Mouse (Mus musculus) liver, embryonic 13.5 days (tissue): ENCODE data around the gene Gzmb. TPM values are rescaled to one million over a fixed set of nuclear protein-coding genes. Genes with fewer than 3 reads are reported as not detected.
"Not testable (repeated sequence)": the region's sequence is repeated elsewhere in the genome, so short reads cannot be mapped to it uniquely, and the experiment has no call there.

ENCODE experiments used
- ATAC-seq: fragments of 200-750 bp; cut with Nextera tagmentation; 2 replicates; pipeline ENCODE4 v1.8.0; 2017; ENCODE audit warnings: low read depth, mild to moderate bottlenecking, moderate number of reproducible peaks, moderate library complexity
- DNase-seq: peaks from one replicate; pipeline ENCODE4 v3.0.0; 2022
- H3K27ac ChIP-seq: fragments of 300-500 bp; sonication (generic); 2 replicates; pipeline ENCODE4 v1.5.1; 2015; ENCODE audit warnings: moderate library complexity, mild to moderate bottlenecking, inconsistent platforms
- H3K27me3 ChIP-seq: fragments of 300-500 bp; sonication (generic); 2 replicates; pipeline ENCODE4 v1.6.1; 2015; ENCODE audit warnings: mild to moderate bottlenecking, inconsistent platforms
- H3K36me3 ChIP-seq: fragments of 300-500 bp; sonication (generic); 2 replicates; pipeline ENCODE4 v1.6.1; 2015; ENCODE audit warnings: mild to moderate bottlenecking, inconsistent platforms
- H3K4me1 ChIP-seq: fragments of 300-500 bp; sonication (generic); replicated peaks from 2 replicates; pipeline ENCODE4 v1.6.1; 2015; ENCODE audit warnings: inconsistent platforms
- H3K4me2 ChIP-seq: fragments of 300-500 bp; sonication (generic); 2 replicates; pipeline ENCODE4 v1.6.1; 2015; ENCODE audit warnings: inconsistent platforms, mild to moderate bottlenecking, moderate library complexity
- H3K4me3 ChIP-seq: fragments of 300-500 bp; sonication (generic); replicated peaks from 2 replicates; pipeline ENCODE4 v1.5.1; 2015; ENCODE audit warnings: mild to moderate bottlenecking, inconsistent platforms
- H3K9ac ChIP-seq: fragments of 300-500 bp; sonication (generic); 2 replicates; pipeline ENCODE4 v1.6.1; 2015; ENCODE audit warnings: mild to moderate bottlenecking, inconsistent platforms
- H3K9me3 ChIP-seq: fragments of 300-500 bp; sonication (generic); replicated peaks from 2 replicates; pipeline ENCODE4 v1.6.1; 2016; ENCODE audit warnings: inconsistent platforms
- whole genome bisulfite sequencing: fragments of 180-500 bp; shearing (Covaris S2); methylation state at CpG from one replicate; pipeline ENCODE4 v1.1.7; 2015; ENCODE audit not compliant: insufficient replicate concordance; 5-methylcytosine and 5-hydroxymethylcytosine counted together
- polyA plus RNA-seq: library from polyadenylated mRNA; unstranded; fragments of >200 nt; fragmentation: Nextera tagmentation; extraction: Ambion mirVana; gene quantifications from 2 replicates; pipeline ENCODE4 v1.2.1, GENCODE M21; 2015

The Gzmb gene
- polyA plus RNA-seq: 0.07 and 0.17 TPM in 2 replicates

DNA sequence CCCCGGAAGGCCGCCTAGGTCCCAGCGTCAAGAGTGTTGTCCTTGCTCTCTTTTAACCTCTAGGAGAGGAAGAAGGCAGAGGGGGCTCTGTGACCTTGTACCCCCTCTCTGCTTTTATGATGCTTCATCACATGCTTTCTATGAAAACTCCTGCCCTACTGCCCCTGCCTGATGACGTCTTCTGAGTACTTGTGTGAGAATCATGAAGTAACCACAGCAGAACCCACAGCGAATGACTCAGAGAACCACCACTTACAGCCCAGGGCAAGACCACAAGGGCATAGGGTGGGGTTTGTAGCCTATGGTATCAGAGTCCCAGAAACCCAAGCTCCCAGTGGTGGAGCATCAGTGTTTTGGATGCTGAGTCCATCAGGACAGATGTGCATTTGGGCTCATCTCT, at the start of gene Gzmb:
TSS of gene Gzmb (minus strand) at position 108 of the 400 bp plus-strand sequence.
- DNase-seq (no peak), ATAC-seq (no peak)
- no peaks in the 10 kb centered on the region for H3K27me3 ChIP-seq
- no peak within 1 kb of the TSS for H3K4me3 ChIP-seq
- H3K9ac ChIP-seq: no peak within 1 kb of the TSS
- no peak within 1 kb of the TSS for H3K27ac ChIP-seq
- H3K36me3 ChIP-seq: no peaks in the 10 kb centered on the region
- no peaks in the 10 kb centered on the region for H3K9me3 ChIP-seq
- no peaks in the 10 kb centered on the region for H3K4me1 ChIP-seq
- 71% methylated on average over 5 of the region's 5 CpGs for WGBS
- no peak within 1 kb of the TSS for H3K4me2 ChIP-seq

DNA sequence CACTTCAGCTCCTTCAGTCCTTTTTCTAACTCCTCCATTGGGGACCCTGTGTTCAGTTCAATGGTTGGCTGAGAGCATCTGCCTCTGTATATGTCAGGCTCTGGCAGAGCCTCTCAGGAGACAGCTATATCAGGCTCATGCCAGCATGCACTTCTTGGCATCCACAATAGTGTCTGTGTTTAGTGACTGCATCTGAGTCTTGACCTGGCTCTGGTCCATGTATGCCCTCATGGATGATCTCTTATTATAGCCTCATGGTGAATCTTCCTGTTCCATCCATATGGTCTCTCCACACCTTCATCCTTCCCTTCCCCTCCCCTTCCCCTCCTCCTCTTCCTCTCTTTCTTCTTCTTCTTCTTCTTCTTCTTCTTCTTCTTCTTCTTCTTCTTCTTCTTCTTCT, 49.7 kb upstream of the Gzmb start:
- not testable (repeated sequence) for H3K27me3 ChIP-seq, H3K9me3 ChIP-seq, H3K4me1 ChIP-seq, H3K4me3 ChIP-seq, H3K9ac ChIP-seq, H3K36me3 ChIP-seq, H3K27ac ChIP-seq, DNase-seq, ATAC-seq, H3K4me2 ChIP-seq

DNA sequence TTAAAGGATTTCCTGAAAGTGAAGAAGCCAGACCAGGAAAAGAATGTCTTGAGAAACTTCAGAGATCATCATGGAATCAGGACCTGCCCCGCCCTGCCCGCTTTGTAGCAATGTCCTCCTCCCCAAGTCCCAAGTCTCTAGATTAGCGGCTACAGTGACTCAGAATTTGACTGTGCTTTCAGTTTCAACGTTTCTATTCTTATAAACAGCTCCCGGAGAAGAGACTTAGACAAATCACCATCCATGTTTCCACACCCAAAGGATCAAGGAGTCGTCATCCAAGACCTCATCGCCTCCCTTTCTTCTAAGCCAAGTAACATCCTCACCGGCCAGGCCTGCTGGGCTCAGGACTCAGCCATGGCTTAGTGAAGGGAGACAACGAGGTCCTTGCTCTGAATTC, 48.2 kb upstream of the Gzmb start:
- ATAC-seq: no peak
- WGBS: 67% methylated on average over 9 of the region's 9 CpGs

DNA sequence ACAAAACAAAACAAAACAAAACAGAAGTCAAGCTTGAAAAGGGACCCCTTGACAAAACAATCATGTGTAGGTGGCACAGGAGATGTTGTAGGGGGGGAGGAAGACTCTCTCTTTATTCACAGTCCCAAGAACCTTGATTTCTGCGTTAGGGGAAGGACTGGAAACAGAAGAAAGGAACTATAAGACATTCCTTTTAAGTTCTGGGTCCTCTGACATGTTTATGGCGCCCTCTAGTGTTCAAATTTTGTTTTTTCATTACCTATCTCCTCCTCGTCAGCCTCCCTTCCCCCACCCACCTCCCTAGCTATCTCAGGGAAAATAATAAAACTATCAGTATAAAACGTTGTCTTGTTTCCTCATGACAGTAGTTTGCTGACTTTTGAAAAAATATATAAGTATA, 42.1 kb upstream of the Gzmb start:
- no peak overlapping the region for H3K4me2 ChIP-seq
- H3K9me3 ChIP-seq: no peaks in the 10 kb centered on the region
- no peaks in the 10 kb centered on the region for H3K27me3 ChIP-seq
- no peak overlapping the region for H3K9ac ChIP-seq
- H3K27ac ChIP-seq: no peak overlapping the region
- no peak for ATAC-seq
- no peak for DNase-seq
- WGBS: 1% methylated on average over 4 of the region's 4 CpGs
- H3K4me3 ChIP-seq: no peak overlapping the region
- H3K36me3 ChIP-seq: no peaks in the 10 kb centered on the region
- H3K4me1 ChIP-seq: no peaks in the 10 kb centered on the region

More for the DNA sequence above, 48.2 kb upstream of the Gzmb start:
- Histone ChIP-seq H3K4me1 (no peaks in the 10 kb centered on the region), H3K36me3 (no peaks in the 10 kb centered on the region), H3K9me3 (no peaks in the 10 kb centered on the region), H3K4me2 (no peak overlapping the region), H3K9ac (no peak overlapping the region), H3K4me3 (no peak overlapping the region), H3K27ac (no peak overlapping the region), H3K27me3 (no peaks in the 10 kb centered on the region)
- DNase-seq: no peak

DNA sequence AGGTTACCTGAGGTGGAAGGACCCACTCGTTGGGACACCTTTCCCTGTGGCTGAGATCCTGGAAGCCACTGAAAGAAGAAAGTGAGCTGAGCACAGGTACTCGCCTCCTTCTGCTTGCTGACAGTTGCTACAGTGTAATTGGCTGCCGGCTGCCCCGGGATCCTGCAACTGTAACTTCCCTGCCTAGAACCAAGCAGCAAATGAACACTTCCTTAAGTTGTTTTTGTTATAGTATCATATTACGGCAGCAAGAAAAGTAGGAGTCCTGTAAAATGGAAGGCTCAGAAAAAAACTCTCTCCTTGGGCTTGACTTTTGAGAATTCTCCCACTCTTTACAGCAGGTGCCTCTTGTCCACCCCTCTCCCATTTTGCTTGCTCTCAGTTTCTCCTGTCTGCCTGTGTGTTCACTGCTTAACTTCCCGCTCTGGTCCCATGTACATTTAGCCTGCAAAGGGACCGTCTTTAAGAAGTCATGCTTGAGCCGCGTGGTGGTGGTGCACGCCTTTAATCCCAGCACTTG, 41.5 kb upstream of the Gzmb start:
- 49% methylated on average over 10 of the region's 10 CpGs for WGBS
- Histone ChIP-seq H3K9ac (no peak overlapping the region), H3K27ac (no peak overlapping the region), H3K4me2 (no peak overlapping the region), H3K4me3 (no peak overlapping the region), H3K9me3 (no peaks in the 10 kb centered on the region), H3K27me3 (no peaks in the 10 kb centered on the region), H3K4me1 (no peaks in the 10 kb centered on the region), H3K36me3 (no peaks in the 10 kb centered on the region)
- DNase-seq (no peak), ATAC-seq (no peak)

DNA sequence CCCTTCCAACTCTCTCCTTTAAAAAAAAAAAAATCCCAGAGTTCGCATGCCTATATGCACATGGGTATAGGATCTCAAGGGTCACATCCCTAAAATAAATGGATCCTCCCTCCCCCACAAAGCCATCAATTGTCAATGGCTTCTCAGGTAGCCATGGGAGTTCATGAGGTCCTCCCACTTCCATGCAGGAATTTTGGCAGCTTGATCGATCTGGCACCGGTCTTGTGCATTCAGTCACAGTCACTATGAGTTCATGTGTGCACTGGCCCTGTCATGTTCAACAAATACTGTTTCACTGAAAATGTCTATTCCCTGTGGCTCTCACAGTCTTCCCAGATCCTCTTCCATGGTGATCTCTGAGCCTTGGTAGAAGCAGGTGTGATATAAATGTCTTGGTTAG, 40.0 kb upstream of the Gzmb start:
- H3K4me2 ChIP-seq: no peak overlapping the region
- no peaks in the 10 kb centered on the region for H3K36me3 ChIP-seq
- no peaks in the 10 kb centered on the region for H3K27me3 ChIP-seq
- H3K9me3 ChIP-seq: no peaks in the 10 kb centered on the region
- no peak overlapping the region for H3K4me3 ChIP-seq
- WGBS: 82% methylated on average over 3 of the region's 3 CpGs
- no peak overlapping the region for H3K9ac ChIP-seq
- H3K4me1 ChIP-seq: no peaks in the 10 kb centered on the region
- no peak overlapping the region for H3K27ac ChIP-seq
- DNase-seq (no peak), ATAC-seq (no peak)

DNA sequence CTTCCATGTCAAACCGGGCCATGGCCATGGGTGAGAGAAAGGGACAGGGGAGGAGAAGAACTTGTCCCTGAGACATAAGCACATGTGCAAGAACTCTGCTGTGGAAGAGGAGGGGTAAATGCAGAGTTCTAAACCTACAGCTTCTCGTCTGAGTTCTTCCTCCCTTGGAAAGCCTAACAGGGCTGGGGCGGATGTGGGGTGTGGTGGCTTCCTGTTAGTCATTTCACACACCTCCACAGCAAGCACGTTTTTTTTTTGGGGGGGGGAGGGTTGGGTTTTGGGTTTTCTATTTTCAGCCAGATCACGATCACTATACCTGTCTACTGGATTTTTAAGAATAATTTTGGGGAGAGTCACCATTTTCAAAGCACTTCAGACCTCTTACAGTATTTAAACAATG, 34.7 kb upstream of the Gzmb start:
- ATAC-seq (no peak), DNase-seq (no peak)

DNA sequence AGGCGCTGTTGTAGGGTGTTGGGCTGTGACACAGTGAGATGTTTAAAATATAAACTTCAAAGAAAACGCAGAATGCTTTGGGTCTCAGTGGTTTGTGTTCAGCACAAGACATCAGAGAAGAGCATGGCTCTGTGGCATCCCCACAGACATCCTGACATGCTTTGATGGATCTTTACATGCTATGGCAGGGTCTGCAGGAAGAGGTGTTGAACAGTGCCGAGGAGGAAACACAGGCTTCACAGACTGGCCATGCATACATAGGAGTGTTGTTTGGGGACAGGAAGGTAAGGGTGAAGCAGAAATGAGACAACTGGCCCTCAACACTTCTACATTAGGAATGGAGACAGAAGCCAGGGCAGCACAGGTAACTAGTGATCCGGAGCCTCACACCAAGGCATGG, 34.0 kb upstream of the Gzmb start:
- Histone ChIP-seq H3K36me3 (no peaks in the 10 kb centered on the region), H3K4me3 (no peak overlapping the region), H3K9me3 (no peaks in the 10 kb centered on the region), H3K9ac (no peak overlapping the region), H3K4me1 (no peaks in the 10 kb centered on the region), H3K27me3 (no peaks in the 10 kb centered on the region), H3K27ac (no peak overlapping the region), H3K4me2 (no peak overlapping the region)
- DNase-seq: no peak
- no peak for ATAC-seq
- 51% methylated on average over 4 of the region's 4 CpGs for WGBS

More for the DNA sequence above, 34.7 kb upstream of the Gzmb start:
- no peaks in the 10 kb centered on the region for H3K4me1 ChIP-seq
- no peak overlapping the region for H3K27ac ChIP-seq
- H3K27me3 ChIP-seq: no peaks in the 10 kb centered on the region
- H3K9me3 ChIP-seq: no peaks in the 10 kb centered on the region
- no peak overlapping the region for H3K4me3 ChIP-seq
- WGBS: 35% methylated on average over 5 of the region's 5 CpGs
- no peak overlapping the region for H3K4me2 ChIP-seq
- H3K9ac ChIP-seq: no peak overlapping the region
- H3K36me3 ChIP-seq: no peaks in the 10 kb centered on the region

DNA sequence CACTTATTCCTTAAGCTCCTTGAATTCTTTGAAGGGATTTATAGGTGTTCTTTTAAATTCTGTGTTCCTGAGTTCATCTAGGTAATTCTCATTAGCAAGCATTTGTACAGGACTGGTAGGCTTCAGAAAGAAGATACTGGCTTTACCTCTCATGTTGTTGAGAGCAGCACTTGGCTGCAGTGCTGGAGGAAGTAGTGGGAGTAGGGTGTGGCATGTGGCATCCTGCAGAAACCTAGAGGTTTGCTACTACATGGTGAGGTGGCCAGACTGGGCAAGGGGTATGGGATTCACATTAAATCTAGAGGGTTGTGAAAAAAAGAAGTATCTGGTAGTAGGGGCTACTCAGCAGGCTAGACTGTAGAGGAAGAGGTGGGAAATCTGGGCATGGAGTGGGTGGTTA, 31.1 kb upstream of the Gzmb start:
- Histone ChIP-seq H3K4me3 (no peak overlapping the region), H3K9me3 (no peaks in the 10 kb centered on the region), H3K4me1 (no peaks in the 10 kb centered on the region), H3K9ac (no peak overlapping the region), H3K4me2 (no peak overlapping the region), H3K27ac (no peak overlapping the region), H3K27me3 (no peaks in the 10 kb centered on the region), H3K36me3 (no peaks in the 10 kb centered on the region)
- ATAC-seq (no peak), DNase-seq (no peak)

DNA sequence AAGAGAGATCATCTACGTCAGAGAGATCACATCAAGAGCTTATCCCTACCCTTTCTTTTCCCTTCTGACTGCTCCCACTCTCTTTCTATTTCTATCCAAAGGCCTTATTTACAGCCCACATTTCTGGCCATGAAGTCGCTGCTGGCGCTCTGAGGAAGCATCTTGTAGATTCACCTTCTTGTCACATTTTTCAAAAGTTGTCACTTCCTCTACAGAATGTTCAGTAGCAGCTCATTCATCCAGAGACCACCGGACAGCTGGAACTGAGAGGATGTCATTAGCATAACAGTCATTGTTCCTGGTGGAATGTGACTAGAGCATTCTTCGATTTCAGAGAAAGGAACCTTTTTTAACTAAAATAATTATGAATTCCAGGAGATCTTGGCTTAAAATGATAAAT, 26.6 kb upstream of the Gzmb start:
- 40% methylated on average over 5 of the region's 5 CpGs for WGBS
- no peaks in the 10 kb centered on the region for H3K9me3 ChIP-seq
- no peak overlapping the region for H3K9ac ChIP-seq
- H3K4me3 ChIP-seq: no peak overlapping the region
- H3K27me3 ChIP-seq: no peaks in the 10 kb centered on the region
- H3K4me2 ChIP-seq: no peak overlapping the region
- no peak overlapping the region for H3K27ac ChIP-seq
- DNase-seq (no peak), ATAC-seq (no peak)
- no peaks in the 10 kb centered on the region for H3K4me1 ChIP-seq
- H3K36me3 ChIP-seq: no peaks in the 10 kb centered on the region

DNA sequence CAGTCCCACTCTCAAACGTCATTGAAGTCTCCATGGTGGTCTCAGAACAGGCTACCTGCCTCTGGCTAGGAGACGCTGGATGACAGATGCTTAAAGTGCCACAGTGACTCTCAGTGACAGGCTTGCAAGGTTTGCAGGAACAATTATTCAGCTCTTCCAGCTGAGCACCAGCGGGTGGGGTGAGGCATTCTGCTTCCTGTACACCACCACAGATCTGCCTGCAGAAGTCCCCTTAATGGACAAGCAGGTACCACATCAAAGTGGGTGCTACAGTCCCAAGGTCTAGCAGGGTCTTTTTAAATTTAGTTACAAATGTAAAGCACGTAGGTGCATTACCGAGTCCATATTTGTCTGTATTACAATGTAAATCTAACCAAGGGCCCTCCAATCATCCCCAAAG, 25.7 kb upstream of the Gzmb start:
- Histone ChIP-seq H3K4me2 (no peak overlapping the region), H3K36me3 (no peaks in the 10 kb centered on the region), H3K4me3 (no peak overlapping the region), H3K27me3 (no peaks in the 10 kb centered on the region), H3K9ac (no peak overlapping the region), H3K9me3 (no peaks in the 10 kb centered on the region), H3K27ac (no peak overlapping the region), H3K4me1 (no peaks in the 10 kb centered on the region)
- WGBS: 45% methylated on average over 5 of the region's 5 CpGs
- ATAC-seq (no peak), DNase-seq (no peak)

DNA sequence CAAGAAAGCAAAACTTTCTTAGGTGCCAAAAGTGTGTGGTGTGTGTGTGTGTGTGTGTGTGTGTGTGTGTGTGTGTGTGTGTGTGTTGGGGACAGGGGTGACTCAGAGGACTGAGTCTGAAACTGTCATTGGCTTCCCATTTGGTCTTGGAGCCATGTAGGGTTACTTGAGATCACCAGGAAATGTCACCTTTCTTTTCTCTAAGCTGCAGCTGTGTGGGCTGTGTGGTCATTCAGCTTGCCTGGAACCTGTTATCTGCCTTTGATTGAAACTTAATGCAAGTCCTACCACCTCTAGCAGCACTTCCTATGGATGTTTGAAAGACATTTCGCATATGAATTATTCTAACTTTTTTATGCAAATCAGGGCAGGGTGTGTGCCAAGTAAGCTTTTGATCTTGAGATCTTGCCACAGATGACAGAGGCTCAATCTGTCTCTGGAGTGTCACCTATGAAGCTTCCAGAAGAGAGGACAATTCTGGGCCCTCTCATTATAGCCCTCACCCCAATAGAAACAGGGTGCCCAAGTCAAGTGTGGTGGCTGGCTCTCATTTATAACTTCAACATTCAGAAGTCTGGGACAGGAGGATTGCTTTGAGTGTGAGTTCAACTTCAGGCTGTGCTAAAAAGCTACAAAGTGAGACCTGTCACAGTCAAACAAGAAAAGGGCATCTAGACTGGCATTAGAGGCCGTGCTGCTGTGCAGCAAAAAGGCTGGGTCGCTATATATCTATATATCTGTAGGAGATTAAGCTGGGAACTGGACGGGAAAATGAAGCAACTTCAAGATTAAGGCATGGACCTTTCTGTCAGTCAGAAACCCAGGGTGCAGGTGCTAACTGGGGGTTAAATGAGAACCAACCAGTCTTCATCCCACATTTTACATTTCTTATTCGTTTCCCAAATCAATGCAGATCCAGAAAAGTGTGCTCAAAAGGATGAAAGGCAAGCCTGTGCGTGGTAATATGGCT, 22.6 kb upstream of the Gzmb start:
- no peaks in the 10 kb centered on the region for H3K36me3 ChIP-seq
- no peak overlapping the region for H3K4me3 ChIP-seq
- H3K9ac ChIP-seq: no peak overlapping the region
- 58% methylated on average over 6 of the region's 6 CpGs for WGBS
- no peaks in the 10 kb centered on the region for H3K9me3 ChIP-seq
- no peak overlapping the region for H3K4me2 ChIP-seq
- no peak overlapping the region for H3K27ac ChIP-seq
- H3K4me1 ChIP-seq: no peaks in the 10 kb centered on the region
- DNase-seq: no peak
- no peak for ATAC-seq
- no peaks in the 10 kb centered on the region for H3K27me3 ChIP-seq
